Mouse (Mus musculus) thymus, postnatal 0 days (tissue): ENCODE results near the gene Acd. TPM values are rescaled to one million over a fixed set of nuclear protein-coding genes. Genes with fewer than 3 reads are reported as not detected.
A peak's percentile ranks its signal among the peaks of the same experiment; 100 is the strongest.

Experiments used
- DNase-seq: peaks from one replicate; pipeline ENCODE4 v3.0.0-alpha.2; 2015; ENCODE audit warnings: low spot score
- polyA plus RNA-seq: library from polyadenylated mRNA; unstranded; fragments of >200 nt; fragmentation: Nextera tagmentation; extraction: Ambion mirVana; gene quantifications from 2 replicates; pipeline ENCODE4 v1.2.1, GENCODE M21; 2015

The Acd gene
- 66.7 and 72.9 TPM in 2 replicates for polyA plus RNA-seq

DNA sequence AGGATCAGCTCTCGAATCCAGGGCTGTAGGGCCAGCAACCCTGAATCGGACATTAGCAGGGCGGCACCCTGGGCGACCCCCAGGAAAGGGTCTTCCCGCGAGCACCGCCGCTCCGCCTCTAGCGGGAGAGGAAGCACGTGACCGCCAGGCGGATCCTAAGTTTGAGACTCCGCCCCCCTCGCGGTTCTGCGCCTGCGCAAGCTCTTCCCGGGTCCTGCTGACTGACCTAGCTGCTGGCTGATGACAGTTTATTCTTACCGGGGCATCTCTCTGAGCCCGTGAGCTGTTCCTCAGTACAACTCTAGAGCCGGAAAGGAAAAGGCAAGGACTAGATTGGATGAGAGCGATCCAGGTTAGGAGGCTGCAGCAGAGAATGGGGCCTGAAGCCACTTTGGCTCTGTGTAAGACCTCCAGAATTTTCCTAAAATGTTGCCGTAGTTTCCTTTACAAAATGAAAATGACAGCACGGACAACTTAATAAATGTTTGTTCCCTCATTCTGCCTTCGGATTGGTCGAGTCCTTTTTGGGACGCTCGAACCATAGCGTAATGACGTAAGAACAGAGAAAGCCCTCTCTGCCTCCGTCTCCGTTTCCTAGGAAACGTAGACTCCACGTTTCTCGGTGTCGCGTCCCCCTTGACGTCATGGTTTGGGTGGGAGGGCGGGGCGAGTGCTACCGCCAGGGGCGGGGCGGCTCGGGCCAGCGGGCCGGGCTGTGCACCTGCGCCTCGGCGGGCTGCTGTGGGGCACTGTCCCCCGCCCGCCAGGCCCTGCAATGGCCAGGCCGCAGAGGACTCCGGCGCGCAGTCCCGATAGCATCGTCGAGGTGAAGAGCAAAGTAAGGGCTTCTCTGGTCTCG is at the start of gene Acd, which contains the start of gene Pard6a:
Gene Acd (minus strand): TSS at position 137 of the 859 bp plus-strand sequence.
Gene Pard6a (plus strand): TSS at position 183 of the 859 bp plus-strand sequence.
- peak; percentile 95 for DNase-seq

DNA sequence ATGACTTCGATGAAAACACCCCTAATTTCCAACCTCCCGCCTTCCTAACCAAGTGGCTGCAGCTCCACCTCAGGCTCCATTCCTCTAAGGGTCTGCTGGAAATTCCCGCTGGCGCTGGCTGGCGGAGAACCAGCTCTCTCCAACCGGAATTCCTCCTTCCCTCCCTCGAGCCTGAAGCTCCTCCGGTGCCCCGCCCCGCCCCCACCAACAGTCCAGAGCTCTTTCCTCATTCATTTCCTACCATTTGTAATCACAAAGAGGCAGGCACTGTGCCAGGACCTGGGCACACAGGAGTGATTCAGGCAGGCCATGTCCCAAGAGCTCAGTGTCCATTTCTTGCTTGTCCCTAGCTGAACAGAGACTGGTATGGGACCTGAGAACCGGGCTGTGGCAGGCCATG is 49.7 kb upstream of the Acd start:
- DNase-seq = no peak

DNA sequence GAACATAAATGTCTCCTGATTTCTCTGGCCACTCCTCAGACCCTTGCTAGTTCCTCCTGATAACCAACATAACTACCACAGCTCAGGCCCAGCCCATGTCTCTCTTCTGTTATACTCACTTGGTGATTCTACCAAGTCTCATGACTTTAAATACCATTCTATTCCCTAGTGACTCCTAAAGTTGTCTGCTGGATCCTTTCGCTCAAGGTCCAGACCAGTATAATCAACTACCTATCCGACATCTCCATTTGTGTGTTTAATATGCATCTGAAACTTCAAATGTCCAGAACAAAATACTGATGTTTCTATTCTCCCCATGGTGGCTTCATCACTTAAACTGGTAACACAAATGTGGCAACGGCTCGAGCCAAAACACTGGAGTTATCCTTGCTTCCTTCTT is 42.4 kb upstream of the Acd start:
- no peak for DNase-seq

DNA sequence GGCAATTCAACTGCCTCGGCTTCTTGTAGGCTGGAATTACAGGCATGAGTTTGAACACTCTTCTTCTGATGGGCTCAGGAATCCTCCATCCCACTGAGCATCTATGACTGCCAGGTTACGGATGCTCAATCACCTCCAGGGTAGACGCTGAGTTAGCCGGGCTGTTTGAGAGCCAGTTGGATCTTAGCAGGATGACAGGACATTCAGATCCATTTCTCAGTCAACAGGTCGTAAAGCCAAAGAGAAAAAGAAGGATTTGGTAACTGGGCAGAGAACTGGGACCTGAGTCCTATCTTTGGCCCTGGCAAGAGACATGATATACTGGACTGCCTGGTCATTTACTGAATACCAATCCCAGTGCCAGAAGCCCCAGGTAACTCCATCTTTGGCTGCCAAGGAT is 38.3 kb upstream of the Acd start:
- no peak for DNase-seq

DNA sequence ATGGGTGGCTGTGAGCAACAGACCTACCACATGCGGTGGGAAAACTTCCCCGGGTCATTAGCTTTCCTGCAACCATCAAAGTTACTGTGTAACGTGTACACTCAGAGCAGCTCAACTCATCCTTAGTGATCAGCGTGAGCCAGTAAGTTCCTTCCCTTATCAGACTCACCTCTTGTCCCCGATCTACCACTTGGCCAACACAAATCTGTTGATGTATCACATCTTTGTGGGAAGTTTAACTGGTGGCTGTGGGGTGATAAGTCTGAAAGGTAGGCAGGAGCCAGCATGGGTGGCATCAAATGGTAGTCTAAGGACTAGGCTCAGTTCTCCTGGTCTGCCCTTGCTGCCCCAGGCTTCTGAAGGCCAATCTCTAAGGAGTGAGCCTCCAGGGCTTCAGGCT is 31.3 kb upstream of the Acd start:
- DNase-seq = no peak

DNA sequence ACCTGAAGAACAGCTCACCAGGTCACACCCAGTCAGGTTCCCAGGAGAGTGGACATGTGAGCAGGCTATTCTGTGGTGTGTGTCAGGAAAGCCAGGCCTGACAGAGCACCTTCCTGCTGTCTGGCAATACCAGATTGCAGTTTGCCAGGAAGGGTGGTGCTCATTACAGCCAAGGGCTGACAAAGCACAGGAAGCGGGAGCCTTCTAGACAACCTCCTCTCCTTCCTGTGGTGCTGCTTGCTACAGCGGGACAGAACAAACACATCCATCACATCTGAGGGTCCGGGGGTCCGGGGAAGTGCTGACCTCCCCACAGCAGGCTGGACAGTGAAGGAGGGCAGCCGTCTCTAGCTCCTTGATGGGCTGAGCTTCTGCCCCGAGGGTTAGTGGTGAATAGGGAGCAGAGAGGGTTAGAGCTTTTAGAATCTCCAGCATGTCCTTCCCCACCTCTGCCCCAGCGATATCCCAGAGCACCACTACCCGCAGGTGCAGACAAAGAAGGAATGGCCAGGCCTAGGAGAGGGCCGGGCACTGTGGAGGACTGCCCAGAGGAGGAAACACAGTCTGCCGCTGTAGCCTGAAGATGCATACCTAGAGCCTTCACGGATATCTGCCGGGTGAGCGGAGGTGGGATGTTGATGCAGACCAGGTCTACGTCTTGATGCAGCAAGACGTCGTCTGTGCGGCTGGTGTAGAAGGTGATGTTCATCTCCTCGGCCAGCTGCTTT is 26.7 kb upstream of the Acd start:
- no peak for DNase-seq

DNA sequence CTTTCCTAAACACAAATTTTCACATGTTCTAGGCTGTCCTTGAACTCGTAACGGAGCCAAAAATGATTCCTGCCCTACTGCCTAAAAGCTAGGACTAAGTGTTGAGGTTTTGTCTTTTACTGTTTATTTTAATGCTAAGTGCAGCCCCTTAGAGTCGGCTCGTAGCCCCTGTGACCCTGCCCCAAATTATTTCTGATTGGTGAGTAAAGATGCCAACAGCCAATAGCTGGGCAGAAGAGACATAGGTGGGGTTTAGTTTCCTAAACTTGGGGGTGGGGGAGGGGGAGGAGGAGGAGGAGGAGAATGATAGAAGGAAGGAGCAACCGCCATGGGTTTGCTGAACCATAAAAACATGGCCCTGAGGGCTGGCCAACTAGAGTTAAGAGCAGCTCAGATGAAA is 24.8 kb upstream of the Acd start:
- DNase-seq = no peak

DNA sequence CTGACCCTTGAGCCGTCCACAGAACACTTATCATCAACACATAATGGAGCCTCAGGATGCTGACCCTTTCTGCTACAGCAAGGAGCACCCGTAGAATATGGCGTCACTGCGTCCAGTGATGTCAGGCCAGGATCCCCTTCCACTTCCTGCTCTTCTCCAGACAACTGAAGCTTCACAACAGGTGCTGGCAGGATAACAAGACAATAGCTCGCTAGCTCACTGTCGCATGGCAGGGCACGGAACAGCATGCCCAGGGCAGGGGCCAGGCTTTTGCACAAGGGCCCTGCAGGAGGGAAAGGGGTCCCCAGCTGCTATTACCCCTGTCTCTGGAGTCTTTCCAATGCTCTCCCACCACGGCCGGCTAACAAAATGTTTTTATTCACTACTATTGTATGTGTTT is 22.0 kb upstream of the Acd start:
- no peak for DNase-seq

DNA sequence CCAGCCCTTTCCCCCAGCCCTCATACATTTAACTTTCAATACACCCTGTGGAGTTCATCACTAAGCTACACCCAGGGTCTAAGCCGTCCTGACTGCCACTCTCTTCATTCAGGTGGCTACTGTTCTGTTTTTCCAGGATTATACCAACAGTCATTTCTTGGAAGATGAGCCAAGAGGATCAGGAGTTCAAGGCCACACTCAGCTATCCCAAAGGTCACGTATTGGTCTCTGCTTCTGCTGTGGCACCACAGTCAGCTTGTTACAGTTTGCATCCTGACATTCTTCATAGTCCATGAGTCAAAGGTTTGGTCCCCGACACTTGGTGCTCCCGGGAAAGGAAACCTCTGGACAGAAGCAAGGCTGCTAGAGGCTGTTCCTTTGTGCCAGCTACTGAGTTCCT is 18.7 kb upstream of the Acd start:
- DNase-seq = no peak

DNA sequence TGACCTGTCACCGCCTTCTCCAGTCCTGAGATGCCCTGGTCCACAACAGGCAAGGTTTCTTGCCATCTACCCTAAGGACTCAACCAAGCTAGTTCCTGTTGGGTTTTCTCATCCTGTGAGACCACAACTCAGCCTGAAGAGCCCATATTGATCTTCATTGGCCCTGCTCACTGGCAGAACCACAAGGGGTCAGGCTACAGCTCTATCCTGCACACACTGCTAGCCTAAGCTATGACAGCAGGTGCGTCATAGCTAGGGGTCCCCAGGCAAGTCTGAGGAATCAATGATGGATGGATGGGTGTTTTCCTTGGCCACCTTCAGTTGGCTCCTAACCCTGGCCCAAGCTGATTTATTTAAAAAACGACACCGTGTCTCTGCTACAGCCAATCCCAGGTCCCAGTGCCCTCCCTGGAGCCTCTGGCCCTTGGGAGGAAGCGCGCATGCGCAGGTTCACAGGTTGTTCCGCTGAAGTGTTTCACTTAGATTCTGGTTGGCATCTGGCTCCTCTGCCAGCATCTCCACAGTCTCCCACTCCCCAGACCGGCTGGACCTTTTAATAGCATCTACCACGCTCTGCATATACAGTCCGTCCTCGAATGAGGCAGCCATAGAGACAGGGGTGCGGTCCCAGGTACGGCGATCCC is 15.5 kb upstream of the Acd start:
- DNase-seq = no peak

DNA sequence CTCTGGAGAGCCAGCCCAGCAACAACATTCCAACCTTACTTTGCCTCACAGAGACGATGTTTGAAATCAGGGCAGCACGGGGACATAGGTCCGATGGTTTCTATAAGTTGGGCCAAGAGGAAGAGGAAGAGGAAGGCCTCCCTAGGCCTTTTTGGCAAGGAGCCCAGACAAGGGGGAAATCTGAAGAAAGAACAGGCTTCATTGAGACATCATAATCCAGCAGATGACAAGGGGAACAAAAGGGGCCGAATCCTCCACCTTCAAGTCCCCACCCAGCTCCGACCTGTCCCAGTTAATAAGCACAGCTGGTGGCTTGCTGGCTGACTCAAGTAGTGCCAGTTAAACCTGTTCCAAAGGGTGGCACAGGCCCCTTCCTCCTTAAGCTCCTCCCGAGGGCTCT is 14.1 kb upstream of the Acd start:
- no peak for DNase-seq

DNA sequence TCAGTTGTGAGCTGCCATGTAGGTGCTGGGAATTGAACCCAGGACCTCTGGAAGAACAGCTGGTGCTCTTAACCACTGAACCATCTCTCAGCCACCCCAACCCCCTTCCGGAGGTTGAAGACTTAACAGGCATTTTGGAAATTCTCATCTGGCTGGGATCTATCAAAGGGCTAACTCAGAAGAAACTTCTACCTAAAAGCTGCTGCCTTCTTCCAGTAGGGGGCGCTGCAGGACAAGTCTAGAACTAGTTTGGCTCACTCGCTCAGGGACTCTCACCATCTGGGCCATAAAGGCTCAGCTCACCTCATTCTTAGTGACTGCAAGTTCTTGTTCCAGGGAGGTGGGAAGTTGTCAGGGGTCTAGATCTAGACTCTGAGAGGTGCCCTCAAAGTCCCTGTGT is 13.2 kb upstream of the Acd start:
- peak; percentile 94 for DNase-seq

DNA sequence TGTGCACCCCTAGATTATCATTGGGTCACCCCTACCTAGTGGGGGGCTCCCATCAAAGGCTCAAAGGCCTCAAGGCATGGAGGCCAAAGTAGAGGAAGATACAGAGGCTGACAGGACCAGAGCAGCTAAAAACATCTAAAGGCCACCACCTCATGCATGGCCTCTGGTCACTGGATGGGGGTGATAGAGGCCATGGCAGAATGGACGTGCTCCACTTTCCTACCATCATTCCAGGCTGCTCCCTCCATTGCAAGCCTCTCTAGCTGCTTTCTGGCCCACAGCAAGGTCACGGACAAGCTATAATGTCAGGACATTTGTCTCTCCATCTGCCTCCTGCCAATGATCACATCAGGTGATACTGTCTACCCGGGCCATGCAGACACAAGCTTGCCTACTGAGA is 11.4 kb upstream of the Acd start:
- no peak for DNase-seq

DNA sequence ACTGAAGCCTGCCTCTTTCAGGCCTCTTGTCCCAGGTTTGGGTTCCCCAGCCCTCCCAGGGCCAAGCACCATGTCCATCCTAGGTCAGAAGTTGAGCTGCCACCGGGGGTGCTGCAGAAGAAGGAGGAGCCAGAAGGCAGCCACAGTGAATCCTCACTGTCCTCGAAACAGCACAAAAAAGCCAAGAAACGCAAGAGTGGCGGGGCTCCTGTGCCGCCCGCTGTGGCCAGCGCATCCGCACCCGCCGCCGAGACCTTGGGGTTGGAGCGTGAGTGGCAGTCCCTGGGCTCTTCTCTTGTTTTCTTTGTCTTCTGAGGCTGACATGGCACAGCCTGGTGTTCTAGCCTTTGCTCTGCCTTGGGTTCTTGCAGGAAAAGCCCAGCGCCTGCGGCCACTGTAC is 8.4 kb upstream of the Acd start:
- DNase-seq = no peak

DNA sequence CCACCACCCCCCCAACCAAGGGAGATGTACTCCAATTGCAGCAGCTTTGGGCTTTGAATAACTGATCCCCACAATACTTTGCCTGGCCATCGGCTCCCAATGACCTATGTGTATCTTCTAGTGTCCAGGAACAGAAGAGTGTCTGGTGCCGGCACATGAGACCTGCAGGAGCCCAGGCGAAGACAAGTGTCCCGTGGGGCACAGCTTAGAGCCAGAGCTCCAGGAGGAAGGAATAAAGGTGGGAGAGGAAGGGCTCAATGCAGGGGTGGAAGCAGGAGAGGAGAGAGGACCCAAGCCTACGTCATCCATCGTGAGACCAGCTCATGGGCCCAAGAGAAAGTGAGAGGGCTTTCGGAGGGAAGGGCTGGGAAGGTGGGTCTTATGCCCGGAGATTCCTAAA is 7.8 kb upstream of the Acd start:
- DNase-seq = no peak

DNA sequence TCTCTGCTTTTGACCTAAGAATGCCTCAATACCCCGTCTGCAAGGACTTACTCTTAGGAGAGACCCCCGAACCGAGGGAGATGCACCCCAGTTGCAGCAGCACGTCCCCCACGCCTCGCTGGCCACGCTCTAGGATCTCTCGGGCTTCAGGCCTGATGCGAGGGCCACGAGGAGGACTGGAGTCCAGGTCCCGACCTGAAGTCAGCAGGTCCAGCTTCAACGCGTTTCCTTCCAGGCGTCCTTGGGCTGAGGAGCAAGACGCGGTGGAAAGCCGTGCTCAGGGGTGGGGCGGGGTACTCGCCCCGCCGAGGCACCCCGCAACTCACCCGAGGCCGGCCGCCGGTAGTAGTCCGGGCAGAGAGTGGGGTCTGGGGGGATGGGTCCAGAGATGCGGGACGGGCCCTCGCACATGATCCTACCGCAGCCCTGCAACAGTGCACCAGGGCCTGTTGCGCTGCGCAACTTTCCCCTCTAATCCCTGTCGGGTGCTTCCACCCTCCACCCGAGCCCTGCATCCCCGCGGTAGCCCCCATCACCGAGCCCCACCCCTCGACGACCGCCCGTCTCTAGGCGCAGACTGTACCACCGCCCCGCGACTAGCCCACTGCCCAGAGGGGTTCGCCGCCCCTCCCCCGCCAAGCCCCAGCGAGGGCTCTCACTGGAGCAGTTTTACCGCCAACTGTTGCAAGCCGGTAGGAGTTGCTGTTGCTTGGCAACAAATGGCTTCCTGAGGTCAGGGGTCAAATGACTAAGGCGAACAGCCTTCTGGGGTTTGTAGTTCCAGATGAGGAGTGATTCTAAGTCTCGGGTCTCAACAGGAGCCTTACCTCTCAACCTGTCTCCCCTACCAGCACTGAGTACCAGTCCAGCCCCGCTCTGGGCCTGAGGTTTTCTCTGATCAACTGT is 6.8 kb upstream of the Acd start, which contains the start of the genes 4933405L10Rik and Enkd1:
Gene 4933405L10Rik (plus strand): TSS at position 158 of the 906 bp plus-strand sequence.
Gene Enkd1 (minus strand): TSS at position 713 of the 906 bp plus-strand sequence.
- peak; percentile 92 for DNase-seq

DNA sequence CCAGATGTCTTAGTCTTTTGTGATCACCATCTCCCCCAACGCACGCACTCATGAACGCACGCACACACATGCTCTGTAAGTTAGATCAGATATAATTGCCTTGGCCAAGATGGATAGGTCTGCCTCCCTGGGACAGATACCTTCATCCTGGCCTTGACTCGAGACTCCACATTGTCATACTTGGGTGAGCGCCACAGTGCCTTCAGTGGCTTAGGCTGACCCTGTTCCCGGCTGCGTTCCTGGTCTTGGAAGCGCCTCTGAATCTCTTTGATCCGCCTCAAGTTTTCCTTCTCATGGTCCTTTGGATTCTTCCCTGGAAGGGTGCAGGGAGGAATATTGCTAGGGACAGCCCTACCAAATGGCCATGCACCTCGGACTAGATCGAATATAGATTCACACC is 5.5 kb upstream of the Acd start:
- no peak for DNase-seq

DNA sequence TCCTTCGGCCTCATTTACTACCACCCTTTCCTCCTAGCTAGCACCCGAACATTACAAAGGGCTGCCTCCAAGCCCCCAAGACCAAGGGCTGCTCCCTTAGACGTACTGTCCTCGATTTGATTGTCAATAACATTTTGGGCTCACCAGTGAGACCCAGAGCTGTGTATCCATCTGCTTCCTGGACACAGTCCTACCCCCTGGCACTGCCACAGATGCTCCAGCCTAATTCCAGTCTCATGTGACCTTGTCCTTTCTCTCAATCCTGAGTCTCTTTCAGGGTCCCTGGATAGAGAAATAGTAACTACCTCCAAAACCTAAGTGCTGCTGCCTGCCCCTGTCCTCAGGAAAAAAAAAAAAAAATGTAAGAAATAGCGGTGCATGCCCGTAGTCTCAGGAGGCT is 4.1 kb upstream of the Acd start:
- DNase-seq = no peak

DNA sequence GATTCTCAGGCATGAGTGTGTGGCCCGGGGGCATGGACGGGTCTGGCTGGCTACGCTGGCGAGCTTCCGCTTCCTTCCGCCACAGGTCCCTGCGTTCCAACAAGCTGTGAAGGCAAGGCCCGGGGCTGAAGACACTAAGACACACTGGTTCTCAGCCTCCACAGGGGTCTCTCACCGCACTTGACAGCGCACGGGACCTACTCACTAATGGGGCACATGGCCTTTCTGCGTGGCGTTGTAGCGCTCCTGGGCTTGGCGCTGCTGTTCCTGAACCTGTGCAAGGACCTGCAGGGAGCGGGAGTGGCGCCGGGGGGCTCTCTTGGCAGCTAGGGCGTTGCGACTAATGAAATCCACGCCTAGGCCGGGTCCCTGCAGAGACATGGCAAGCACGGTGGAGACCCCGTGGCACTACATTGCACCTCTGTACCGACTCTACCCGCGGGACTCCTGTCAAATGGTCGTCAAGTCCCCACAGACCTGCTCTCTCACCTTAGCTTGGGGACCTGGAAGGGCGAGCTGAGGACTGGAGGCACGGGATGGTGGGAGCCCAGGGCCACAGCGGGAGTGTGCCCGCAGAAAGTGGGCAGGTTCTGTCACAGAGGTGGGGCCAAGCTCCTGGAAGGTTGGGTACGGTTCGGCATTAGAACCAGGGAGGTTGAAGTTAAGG is 3.4 kb upstream of the Acd start:
- no peak for DNase-seq

DNA sequence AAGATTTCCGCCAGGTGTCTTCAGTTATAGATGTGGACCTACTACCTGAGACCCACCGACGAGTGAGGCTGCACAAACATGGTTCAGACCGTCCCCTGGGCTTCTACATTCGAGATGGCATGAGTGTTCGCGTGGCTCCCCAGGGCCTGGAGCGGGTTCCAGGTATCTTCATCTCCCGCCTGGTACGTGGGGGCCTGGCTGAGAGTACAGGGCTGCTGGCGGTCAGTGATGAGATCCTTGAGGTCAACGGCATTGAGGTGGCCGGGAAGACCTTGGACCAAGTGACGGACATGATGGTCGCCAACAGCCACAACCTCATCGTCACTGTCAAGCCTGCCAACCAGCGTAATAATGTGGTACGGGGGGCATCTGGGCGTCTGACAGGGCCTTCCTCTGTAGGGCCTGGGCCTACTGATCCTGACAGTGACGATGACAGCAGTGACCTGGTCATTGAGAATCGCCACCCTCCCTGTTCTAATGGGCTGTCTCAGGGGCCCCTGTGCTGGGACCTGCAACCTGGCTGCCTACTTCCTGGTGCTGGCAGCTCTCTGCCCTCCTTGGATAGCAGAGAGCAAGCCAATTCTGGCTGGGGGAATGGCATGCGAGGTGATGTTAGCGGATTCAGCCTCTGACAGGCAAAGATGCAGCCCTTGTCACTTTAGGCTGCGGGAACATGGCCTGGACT is 2.0 kb upstream of the Acd start:
- DNase-seq = no peak
